Mouse (Mus musculus): Measurements from ENCODE around the gene Ube2o. TPM values are rescaled to one million over a fixed set of nuclear protein-coding genes. Genes with fewer than 3 reads are reported as not detected.

Gene Ube2o
- polyA plus RNA-seq, 1 experiment: 23.1 TPM

GRCm38 (mm10) chr11:116626299-116627071, 45.2 kb upstream of the Ube2o start, which contains the start of gene Rhbdf2:
TSS of gene Rhbdf2 (minus strand) at chr11:116627019.
- peaks cover 2% of the 10 kb centered on the region for H3K79me3 ChIP-seq (ENCODE audit: low read depth)
- no peaks in the 10 kb centered on the region for H3K36me3 ChIP-seq (ENCODE audit: control insufficient read depth, insufficient read depth)
- H3K79me2 ChIP-seq (ENCODE audit: control insufficient read depth, insufficient read depth): peaks cover 22% of the 10 kb centered on the region
- H3K27me3 ChIP-seq (ENCODE audit: control insufficient read depth, insufficient read depth, insufficient read length): no peaks in the 10 kb centered on the region
- H3K4me3 ChIP-seq (ENCODE audit: insufficient read depth, poor library complexity, severe bottlenecking): no peak within 1 kb of the TSS
- H3ac ChIP-seq (ENCODE audit: control insufficient read depth, insufficient read length, low read depth): no peak within 1 kb of the TSS
- TF ChIP-seq FOSL1 (IDR thresholded peaks at IDR 0.05; ENCODE audit: insufficient read depth, low read length, poor library complexity, severe bottlenecking) (no peak), CTCF (IDR thresholded peaks at IDR 0.05; ENCODE audit: control insufficient read depth, insufficient read depth, insufficient read length) (no peak), MYOG (IDR thresholded peaks at IDR 0.05; ENCODE audit: control insufficient read depth, extremely low read depth, insufficient read length) (no peak), MAX (IDR thresholded peaks at IDR 0.05) (no peak), CEBPB (IDR thresholded peaks at IDR 0.05; ENCODE audit: low read depth) (no peak), MYOD1 (IDR thresholded peaks at IDR 0.05; ENCODE audit: control insufficient read depth, insufficient read length, low read depth) (no peak)

GRCm38 (mm10) chr11:116625081-116626000, 44.1 kb upstream of the Ube2o start:
- TF ChIP-seq CEBPB (IDR thresholded peaks at IDR 0.05; ENCODE audit: low read depth) (no peak), CTCF (IDR thresholded peaks at IDR 0.05; ENCODE audit: control insufficient read depth, insufficient read depth, insufficient read length) (peak; percentile 53)
- Histone ChIP-seq H3K4me3 (ENCODE audit: insufficient read depth, poor library complexity, severe bottlenecking) (no peak overlapping the region), H3ac (ENCODE audit: control insufficient read depth, insufficient read length, low read depth) (no peak overlapping the region)

GRCm38 (mm10) chr11:116624131-116624832, 43.0 kb upstream of the Ube2o start:
- peaks cover 37% of the 10 kb centered on the region for H3K79me2 ChIP-seq (ENCODE audit: control insufficient read depth, insufficient read depth)
- no peaks in the 10 kb centered on the region for H3K27me3 ChIP-seq (ENCODE audit: control insufficient read depth, insufficient read depth, insufficient read length)
- H3K4me3 ChIP-seq (ENCODE audit: insufficient read depth, poor library complexity, severe bottlenecking): peak overlapping the region; percentile 46
- no peaks in the 10 kb centered on the region for H3K36me3 ChIP-seq (ENCODE audit: control insufficient read depth, insufficient read depth)
- peaks cover 5% of the 10 kb centered on the region for H3K79me3 ChIP-seq (ENCODE audit: low read depth)
- TF ChIP-seq MYOD1 (IDR thresholded peaks at IDR 0.05; ENCODE audit: control insufficient read depth, insufficient read length, low read depth) (no peak), MAX (IDR thresholded peaks at IDR 0.05) (peak; percentile 36)
- H3ac ChIP-seq (ENCODE audit: control insufficient read depth, insufficient read length, low read depth): peak overlapping the region; percentile 68

More at GRCm38 (mm10) chr11:116625081-116626000, 44.1 kb upstream of the Ube2o start:
- Histone ChIP-seq H3K79me2 (ENCODE audit: control insufficient read depth, insufficient read depth) (peaks cover 27% of the 10 kb centered on the region), H3K36me3 (ENCODE audit: control insufficient read depth, insufficient read depth) (no peaks in the 10 kb centered on the region), H3K27me3 (ENCODE audit: control insufficient read depth, insufficient read depth, insufficient read length) (no peaks in the 10 kb centered on the region), H3K79me3 (ENCODE audit: low read depth) (peaks cover 2% of the 10 kb centered on the region)

GRCm38 (mm10) chr11:116623281-116624124, 42.3 kb upstream of the Ube2o start:
- Histone ChIP-seq H3ac (ENCODE audit: control insufficient read depth, insufficient read length, low read depth) (peak overlapping the region; percentile 68), H3K36me3 (ENCODE audit: control insufficient read depth, insufficient read depth) (no peaks in the 10 kb centered on the region), H3K27me3 (ENCODE audit: control insufficient read depth, insufficient read depth, insufficient read length) (no peaks in the 10 kb centered on the region), H3K79me3 (ENCODE audit: low read depth) (peaks cover 8% of the 10 kb centered on the region), H3K4me3 (ENCODE audit: insufficient read depth, poor library complexity, severe bottlenecking) (peak overlapping the region; percentile 46), H3K79me2 (ENCODE audit: control insufficient read depth, insufficient read depth) (peaks cover 45% of the 10 kb centered on the region)
- TF ChIP-seq MAX (IDR thresholded peaks at IDR 0.05) (no peak), CTCF (IDR thresholded peaks at IDR 0.05; ENCODE audit: control insufficient read depth, insufficient read depth, insufficient read length) (no peak), MYOD1 (IDR thresholded peaks at IDR 0.05; ENCODE audit: control insufficient read depth, insufficient read length, low read depth) (no peak), USF1 (IDR thresholded peaks at IDR 0.05; ENCODE audit: low read depth) (no peak), MYOG (IDR thresholded peaks at IDR 0.05; ENCODE audit: control insufficient read depth, extremely low read depth, insufficient read length) (no peak), FOSL1 (IDR thresholded peaks at IDR 0.05; ENCODE audit: insufficient read depth, low read length, poor library complexity, severe bottlenecking) (no peak), CEBPB (IDR thresholded peaks at IDR 0.05; ENCODE audit: low read depth) (no peak)

- Histone ChIP-seq H3K36me3 (ENCODE audit: control insufficient read depth, insufficient read depth) (no peaks in the 10 kb centered on the region), H3K27me3 (ENCODE audit: control insufficient read depth, insufficient read depth, insufficient read length) (no peaks in the 10 kb centered on the region), H3K4me3 (ENCODE audit: insufficient read depth, poor library complexity, severe bottlenecking) (no peak overlapping the region), H3ac (ENCODE audit: control insufficient read depth, insufficient read length, low read depth) (no peak overlapping the region), H3K79me3 (ENCODE audit: low read depth) (peaks cover 9% of the 10 kb centered on the region), H3K79me2 (ENCODE audit: control insufficient read depth, insufficient read depth) (peaks cover 53% of the 10 kb centered on the region)
- TF ChIP-seq CTCF (IDR thresholded peaks at IDR 0.05; ENCODE audit: control insufficient read depth, insufficient read depth, insufficient read length) (no peak), FOSL1 (IDR thresholded peaks at IDR 0.05; ENCODE audit: insufficient read depth, low read length, poor library complexity, severe bottlenecking) (no peak), MAX (IDR thresholded peaks at IDR 0.05) (peak; percentile 96), MYOG (IDR thresholded peaks at IDR 0.05; ENCODE audit: control insufficient read depth, extremely low read depth, insufficient read length) (no peak), MYOD1 (IDR thresholded peaks at IDR 0.05; ENCODE audit: control insufficient read depth, insufficient read length, low read depth) (peak; percentile 16), CEBPB (IDR thresholded peaks at IDR 0.05; ENCODE audit: low read depth) (peak; percentile 95), USF1 (IDR thresholded peaks at IDR 0.05; ENCODE audit: low read depth) (no peak)
Measured at GRCm38 (mm10) chr11:116621258-116621704, 40.0 kb upstream of the Ube2o start.
